Mouse (Mus musculus): Measurements from ENCODE around the gene Mrps35.

Mrps35 gene

DNA sequence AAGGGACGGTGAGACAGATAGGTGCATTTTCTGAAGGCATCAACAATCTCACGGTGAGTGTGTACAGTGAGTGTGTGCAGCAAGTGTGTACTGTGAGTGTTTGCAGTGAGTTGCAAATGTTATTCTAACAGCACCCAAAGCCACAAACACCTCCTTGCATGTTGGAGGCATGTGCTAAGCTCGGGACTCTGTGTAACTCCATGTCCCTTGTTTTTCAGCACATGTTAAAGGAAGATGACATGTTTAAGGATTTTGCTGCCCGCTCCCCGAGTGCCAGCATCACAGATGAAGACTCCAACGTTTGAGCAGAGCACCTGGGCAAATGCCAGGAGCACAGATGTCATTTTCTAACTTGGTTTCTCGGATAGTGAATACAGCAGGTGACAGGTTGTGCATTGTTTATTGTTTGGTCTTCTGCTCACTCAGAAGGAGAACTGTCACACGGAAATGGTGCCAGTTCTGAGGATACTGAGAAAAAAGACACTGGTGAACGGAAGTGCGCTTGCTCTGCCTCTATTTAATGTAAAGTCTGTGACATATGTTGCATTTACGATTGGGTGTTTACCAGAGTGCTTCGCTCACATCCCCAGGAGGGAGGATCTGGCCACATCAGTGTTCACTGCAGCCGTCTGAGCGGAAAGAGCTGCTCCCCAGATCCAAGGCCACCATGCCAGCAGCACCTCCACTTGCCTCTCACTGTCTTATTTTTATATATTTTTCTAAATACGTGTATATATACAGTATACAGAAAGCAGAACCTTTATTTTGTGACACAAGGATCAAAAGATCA lies 12.3 kb upstream of the Mrps35 start:
- no peak for DNase-seq

DNA sequence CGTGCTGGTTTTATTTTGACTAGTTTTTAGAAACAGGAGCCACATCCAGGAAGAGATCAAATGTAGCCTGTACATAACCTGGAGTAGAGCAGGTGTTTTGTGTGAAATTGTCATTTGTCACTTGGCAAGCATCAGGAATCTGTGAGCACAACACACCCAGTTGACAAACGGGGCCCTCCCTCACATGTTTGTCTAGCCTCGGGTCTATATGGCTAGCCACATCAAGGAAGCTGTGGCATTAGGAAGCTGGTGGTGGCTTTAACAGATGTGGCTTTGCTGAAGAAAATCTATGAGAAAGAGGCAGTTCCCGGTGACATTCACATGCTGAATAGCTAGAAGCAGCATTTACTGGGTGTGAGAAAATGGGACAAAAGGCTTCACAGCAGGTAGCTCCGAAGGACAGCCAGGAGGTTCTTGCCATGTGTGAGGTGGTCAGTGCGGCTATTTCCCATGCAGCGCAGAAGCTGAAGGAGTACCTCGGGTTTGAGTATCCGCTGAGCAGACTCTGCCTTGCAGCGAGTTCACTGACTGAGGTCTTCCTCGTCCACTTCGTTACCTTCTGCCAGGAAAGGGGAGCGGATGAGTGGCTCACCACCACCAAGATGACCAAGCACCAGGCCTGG lies 10.2 kb upstream of the Mrps35 start, which contains the start of gene Rep15:
Gene Rep15, plus strand, starts transcription at position 282 of the 623 bp plus-strand sequence.
- no peak for DNase-seq

DNA sequence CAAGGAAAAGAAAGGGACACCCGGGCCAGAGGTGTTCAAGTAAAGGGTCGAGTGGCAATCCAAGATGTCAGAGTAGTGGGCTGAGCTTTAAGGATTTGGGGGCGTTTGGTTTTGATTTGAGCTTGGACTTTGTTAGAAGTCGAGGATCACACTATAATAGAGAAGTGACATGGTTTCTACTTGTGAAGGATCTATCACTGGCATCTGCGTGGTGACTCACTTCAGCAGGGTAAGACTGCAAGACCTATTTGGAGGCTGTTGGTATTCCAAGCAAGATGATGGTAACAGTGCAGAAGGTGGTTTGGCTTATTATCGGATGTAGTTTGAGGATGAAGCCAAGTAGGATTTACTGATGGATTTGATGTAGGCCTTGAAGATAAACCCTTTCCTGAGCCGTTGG lies 1.1 kb downstream of the Mrps35 start:
- no peak for DNase-seq

DNA sequence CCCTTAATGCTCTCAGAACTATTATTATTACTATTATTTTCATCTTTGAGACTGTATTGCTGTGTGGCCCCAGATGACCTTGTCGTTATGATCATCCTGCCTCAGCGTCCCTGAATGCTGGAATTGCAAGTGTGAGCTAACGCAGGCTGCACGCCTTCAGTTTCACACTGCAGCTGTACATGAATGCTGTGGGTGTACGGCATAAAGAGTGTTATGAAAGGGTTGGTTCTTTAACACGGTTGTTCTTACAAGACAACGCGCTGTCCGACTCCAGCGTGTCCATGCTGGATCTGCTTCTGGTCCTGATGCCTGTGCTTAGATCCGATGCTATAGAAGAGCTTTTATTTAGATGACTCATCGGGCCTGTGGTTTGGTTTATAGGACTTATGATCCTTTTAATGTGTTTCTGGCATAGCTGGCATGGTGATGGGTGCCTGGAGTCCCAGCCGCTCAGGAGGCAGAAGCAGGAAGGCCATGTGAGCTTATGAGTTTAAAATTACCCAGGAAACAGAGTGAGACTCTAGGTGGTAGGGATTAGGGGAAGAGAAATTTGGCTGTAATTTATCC lies 6.8 kb downstream of the Mrps35 start:
- DNase-seq: no peak

DNA sequence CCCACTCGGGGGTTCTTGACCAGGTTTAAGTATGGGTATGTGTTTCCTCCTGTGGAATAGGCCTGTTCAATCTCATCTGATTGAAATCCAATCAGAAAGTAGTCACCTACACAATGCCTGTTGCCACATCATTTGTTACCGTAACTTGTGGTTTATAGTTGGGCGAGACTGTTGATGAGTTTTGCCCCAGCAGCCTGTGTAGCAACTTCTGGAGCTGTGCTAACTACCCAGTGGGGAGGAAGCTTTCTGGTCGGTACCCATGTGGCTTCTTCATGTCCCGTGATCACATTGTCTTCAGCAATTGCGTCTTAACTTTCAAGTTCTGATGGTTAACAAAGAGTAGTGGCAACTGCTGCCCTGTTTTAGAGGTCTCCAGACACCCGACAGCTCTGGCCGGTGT lies 9.1 kb downstream of the Mrps35 start:
- DNase-seq: no peak

DNA sequence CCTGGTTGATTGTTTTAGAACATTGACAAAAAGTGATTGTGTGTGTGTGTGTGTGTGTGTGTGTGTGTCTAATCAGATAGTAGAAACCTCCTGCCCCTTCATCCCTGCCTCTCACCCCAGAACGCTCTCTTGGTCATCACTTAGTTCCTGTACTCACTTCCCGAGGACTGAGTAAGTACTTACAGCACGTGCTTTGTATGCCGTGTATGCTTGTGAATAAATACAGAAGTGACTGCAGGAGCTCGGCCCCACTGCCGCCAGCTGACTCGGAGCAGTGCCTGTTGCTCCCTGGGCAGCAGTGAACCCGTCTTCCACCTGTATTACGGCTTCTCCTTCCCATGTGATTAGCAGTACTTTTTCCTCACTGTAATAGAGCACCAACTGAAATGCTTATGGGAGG lies 9.9 kb downstream of the Mrps35 start:
- DNase-seq: no peak

DNA sequence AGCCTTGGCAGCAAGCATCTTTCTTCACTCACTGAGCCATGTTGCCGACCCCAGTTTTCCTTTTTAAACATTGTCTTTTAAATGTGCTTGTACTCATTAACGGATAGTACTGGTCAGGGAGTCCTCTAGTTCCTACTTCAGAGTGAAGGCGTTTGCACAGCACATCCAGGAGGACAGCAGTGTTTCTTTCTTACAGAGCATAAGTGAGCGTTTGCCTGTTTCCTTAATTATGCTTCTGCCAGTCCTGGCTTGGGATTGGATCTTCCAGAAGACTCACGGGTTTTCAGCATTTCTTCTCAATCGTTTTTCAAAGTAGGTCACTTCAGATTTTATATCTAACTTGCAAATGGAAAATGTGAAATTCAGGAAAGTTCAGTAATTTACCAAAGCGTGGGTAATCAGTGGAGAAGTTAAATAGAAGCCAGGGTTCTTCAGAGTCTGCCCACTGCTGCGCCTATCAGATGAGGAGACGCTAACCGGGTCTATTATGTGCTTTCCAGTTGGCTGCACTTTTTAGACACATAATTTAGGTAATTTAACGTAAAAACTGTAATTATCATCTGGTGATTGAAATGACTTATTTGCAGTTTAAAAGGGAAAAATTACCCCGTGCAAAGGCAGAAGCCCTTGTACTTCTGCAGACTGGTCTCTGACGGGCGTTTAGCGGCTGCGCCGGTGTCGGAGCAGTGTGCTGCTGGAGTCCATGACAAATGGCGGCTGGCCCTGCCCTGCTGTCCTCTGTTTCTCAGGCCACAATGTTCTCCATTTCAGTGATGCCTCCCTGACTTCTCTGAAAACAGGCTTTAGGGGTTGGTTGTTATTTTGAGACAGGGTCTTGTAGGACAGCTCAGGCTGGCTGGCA lies 11.5 kb downstream of the Mrps35 start:
- DNase-seq: peak; percentile 27

DNA sequence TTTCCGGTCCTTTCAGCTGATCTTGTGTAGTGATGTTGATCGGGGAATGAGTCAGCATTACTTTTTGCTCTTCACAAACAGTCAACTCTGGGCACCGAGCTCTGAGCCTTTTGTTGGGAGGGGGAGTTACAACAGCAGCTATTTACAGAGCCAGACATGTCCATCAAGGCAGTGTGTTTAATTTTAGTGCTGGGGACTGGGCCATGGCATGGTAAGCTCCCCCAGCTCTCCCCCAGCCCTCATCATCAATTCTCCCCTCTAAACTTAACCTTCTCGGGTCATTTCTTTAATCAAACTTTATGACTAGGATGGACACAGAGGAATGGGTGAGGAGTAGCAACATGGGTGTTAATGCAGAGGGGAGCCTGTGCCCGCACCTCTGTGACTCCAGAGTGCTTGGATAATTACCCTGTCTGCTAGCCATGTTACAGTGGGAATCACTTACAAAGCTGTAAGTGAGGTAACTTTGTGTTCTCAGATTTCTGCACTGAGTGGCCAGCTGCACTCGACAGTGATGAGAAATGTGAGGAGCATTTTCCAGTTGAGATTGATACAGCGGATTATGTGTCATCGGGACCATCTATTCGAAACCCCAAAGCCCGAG lies 12.9 kb downstream of the Mrps35 start:
- no peak for DNase-seq

DNA sequence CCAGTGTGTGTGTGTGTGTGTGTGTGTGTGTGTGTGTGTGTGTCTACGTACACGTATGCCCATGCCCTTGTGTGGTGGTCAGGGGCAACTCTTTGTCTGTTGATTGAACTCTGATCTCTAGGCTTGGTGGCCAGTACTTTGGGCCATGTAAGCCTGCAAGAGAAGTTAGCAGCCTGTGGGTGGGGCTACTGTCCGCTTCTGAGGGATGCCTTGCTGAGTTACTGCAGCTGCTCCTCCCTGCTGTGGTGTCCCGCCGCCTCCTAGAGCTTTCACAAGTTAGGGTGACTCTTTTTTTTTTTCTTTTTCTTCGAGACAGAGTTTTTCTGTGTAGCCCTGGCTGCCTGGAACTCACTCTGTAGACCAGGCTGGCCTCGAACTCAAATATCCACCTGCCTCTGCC lies 16.8 kb downstream of the Mrps35 start:
- no peak for DNase-seq

DNA sequence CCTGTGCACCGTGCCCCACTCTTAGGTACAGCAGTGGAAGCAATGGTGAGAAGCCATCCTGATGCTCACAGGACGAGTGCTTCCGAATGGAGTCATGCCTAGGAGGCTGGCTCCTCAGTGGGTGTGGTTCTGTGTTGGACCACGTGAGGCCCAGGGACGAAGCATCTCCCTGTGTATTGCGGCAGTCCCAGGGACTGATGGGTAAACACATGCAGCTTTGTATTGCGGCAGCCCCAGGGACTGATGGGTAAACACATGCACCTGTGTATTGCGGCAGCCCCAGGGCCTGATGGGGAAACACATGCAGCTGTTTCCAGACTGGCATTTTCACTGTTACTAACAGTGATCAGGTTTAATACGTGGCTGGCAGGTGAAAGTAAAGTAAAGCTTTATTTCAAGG lies 19.1 kb downstream of the Mrps35 start:
- DNase-seq: no peak

DNA sequence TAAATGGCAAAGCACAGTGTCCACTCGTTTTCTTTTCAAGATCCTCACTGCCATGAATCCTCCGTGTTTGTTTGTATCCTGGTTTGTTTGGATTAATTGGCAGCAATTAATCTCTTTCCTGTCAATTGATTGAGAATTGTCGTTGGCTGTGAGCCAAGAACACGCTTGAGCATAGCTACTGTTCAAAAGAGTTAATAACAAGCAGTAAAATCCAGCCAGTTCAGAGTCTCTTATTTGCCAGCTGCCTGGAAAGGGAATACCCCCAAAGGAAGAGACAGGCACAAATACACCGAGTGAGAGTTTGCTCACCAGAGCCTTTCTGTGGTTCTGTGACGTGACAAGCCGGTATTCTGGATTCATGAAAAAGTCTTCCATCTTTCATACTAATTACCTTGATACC lies 19.5 kb downstream of the Mrps35 start:
- DNase-seq: no peak

DNA sequence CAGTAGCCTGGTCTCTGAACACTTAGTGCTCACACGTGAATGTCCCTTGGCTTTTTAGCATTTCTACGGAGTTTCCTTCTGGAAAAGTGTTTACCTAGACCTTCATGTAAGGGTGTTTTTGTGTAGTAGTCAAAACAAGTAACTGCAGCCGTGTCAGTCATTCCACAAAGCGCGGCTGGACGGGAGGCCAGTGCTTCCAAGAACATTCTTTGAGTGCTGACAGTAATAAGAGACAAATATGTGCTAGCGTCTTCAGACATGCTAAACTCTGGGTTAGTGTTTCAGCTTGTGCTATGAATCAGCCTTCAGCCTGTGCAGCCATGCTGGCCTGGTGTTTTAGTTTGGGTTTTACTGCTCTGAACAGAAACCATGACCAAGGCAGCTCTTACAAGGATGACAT lies 20.1 kb downstream of the Mrps35 start:
- no peak for DNase-seq

DNA sequence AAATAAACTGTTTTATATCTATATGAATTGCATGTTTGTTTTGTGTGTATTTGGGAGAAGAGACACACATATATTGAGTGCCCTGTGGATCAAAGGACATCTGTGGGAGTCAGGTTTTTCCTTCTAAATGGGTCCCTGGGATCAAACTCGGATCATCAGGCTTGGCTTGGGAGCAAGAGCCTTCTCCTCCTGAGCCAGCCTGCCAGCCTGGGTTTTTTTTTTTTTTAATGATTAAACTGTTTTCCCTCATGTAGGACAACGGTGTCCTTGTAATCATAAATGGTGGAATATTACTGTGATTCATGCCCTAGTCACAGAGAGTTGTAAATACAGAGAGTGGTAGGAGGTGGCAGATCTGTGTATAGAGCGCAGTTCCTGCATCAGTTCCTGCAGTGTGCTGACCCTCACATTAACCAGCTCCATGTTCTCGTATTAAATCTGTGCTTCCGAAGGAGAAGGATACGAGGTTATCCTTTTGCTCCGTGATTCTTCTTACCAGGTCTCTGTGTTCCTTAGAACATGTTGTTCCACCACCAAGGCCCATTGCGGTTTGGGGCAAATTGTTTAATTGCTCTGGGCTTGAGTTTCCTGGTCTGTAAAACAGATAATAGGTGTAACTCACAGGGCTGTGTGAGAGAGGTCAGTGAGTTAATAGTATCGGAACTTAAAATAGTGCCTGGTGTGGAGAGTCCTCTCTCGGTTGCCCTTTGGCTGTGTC lies 21.8 kb downstream of the Mrps35 start:
- DNase-seq: no peak

DNA sequence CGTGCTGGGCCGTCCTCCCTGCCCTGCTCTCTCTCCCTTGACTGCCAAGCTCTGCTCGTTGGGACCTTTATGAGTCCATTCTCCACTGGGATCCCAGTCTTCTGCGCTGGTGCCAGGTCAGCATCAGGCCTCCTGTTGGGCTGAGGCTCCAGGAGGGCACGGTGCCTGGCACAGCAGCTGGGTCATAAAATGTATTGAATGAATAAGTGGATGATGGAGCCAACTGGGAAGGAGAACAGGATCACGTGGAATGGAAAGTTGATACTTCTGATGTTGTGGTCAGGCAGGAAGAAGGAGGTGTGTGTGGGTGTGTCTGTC lies 22.3 kb downstream of the Mrps35 start:
- peak; percentile 59 for DNase-seq

DNA sequence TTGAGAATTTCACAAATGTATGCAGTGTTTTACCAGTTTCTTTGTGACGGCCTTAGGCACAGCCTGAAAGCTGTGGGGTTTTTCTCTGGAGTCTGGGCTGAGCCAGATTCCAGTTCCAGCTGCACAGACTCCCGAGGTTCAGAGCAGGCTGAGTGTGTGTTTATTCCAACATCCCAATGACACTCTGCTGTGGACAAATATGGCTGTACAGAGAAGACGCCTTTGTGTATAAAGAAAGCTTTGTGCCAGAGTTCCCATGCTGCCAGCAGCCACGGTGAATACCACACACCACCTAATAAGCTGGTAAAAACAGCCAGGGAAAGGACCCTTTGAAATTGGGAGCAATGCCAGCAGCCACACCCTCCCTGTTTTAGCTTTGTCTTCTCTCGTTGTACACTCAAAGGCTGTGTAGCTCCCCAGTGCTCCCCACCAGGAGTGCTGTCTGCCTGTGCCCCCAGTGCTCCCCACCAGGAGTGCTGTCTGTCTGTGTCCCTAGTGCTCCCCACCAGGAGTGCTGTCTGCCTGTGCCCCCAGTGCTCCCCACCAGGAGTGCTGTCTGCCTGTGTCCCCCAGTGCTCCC lies 33.3 kb downstream of the Mrps35 start:
- DNase-seq: no peak

DNA sequence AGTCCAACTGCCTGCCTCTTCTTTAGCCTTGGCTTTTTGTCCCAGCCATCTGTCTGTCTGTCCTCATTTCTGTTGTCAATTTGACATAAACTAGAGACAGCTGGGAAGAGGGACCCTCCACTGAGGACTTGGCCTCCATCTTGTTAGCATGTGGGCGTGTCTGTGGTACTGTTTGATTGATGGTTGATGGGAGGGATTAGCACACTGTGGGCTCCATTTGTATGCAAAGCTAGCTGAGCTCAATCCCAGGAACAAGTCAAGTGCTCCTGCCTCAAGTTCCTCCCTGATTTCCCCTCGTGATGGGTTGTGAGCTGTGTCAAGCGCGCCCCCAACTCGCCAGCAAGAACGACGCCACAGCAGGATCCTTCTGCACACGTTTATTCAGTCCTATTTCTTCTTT lies 34.3 kb downstream of the Mrps35 start:
- DNase-seq: no peak

DNA sequence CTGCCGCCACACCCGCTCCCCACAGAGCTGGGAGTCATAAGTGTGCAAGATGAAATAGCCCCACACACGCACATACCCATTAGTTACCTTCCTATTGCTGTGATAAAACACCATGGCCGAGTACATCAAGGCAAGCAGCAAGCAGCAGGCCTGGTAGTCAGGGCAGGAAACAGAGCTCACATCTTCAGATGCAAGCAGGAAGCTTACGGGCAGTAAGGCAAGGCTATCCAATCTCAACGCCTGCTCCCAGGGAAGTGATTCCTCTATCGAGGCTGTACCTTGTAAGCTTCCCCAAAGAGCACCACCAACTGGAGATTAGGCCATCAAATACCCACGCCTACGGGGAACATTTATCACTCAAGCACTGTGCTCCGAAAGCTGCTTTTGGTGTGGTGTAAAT lies 37.4 kb downstream of the Mrps35 start:
- DNase-seq: no peak

DNA sequence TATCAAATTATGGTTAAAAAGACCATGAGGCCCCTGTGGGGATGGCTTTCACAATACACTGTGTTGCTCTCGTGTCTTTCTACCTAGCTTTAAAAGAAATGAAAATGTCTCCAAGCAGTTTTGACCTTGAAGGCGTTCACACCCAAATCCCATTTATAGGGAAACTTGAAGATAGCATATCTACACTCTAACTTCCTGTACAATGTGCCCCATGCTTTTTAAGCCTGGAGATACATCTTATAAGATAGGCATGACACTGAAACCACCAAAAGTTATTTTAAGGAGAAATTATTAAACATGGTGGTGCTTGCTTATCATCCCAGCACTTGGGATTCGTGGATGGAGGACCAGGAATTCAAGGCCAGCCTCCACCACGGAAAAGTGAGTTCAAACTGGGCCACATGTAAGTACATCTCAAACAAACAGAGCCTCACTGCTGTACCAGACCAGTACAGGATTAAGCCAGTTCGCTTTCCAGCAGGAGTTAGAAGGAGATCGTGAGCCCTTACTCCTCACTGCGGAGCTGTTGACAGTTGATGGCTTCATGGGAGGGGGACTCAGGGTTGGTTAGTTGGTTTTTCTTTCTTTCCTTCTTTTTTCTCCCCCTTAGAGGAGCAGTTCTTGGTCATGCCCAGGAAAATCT lies 43.0 kb downstream of the Mrps35 start:
- DNase-seq: no peak

DNA sequence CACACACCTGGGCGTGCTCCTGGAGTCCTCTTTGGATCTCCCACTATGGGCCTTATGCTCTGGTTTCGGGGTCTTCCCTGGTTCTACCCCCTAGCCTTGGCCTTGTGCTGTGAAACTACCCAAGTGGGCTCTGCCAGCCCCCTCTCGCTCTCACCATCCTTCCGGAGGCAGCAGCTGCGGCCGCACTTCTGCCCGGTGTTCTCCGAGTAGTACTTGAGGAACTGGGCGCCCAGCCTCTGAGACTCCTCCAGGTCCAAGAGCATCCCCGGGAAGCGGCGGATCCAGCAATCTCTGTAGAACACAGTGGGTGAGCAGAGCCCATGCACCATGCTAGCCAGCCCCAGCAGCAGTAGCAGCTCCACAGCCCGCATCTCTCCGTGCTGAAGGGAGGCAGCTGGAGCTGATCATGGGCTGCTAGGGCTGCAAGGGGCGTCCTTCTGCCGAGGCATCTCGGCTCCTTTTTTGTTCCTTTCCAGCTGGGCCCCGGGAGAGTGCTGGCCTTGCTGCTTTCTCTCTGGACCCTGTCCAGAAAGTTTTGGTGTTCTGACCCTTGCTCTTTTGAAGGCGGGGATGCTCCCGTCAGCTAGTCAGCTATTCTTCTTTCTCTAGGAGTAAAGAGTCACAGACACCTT lies 44.1 kb downstream of the Mrps35 start, which contains the start of gene Mansc4:
Gene Mansc4, minus strand, starts transcription at position 439 of the 632 bp plus-strand sequence.
- DNase-seq: peak; percentile 68

DNA sequence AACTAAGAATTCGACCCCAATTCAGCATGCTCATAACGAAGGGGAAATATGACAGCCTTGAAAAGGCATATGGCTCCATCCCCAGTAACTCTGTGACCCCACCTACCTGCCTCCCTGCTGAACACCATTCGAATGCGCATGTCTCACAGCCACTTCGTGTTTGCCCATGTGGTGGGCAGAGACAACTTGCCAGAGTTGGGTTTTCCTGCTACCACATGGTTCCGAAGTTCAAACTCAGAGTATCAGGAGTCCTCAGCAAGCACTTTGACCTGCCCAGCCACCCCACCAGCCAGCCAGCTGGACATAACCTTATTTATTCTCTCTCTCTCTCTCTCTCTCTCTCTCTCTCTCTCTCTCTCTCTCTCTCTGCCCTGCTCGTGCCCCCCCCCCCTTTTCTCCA lies 45.2 kb downstream of the Mrps35 start:
- peak; percentile 56 for DNase-seq

DNA sequence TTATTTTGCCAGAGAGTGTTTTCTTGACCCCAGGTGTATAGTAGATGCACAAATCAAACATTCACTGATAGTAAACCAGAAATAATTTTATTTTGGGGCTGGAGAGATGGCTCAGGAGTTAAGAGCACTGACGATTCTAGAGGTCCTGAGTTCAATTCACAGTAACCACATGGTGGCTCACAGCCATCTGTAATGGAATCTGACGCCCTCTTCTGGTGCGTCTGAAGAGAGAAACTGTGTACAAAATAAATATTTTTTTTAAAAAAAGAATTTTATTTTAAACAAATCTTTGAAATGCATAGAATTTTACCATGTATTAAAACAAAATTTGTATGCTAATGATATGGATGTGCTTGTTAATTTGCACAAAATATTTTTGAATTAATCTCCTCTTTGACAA lies 46.0 kb downstream of the Mrps35 start:
- no peak for DNase-seq

Data from kidney, adult 18-20 months (tissue).